Mouse (Mus musculus) midbrain, embryonic 11.5 days (tissue): ENCODE measurements at regions not wholly inside any gene's neighbourhood (a gene's known extent, or its start where the extent isn't known, plus 50 kb on each side); places are given as distances from the start of the nearest gene placed in this dataset.

Source experiments
- ATAC-seq: fragments of 200-750 bp; cut with Nextera tagmentation; 2 replicates; pipeline ENCODE4 v1.8.0; 2017; ENCODE audit warnings: moderate TSS enrichment, moderate library complexity; ENCODE audit not compliant: low FRiP score
- DNase-seq: peaks from one replicate; pipeline ENCODE4 v3.0.0; 2015; ENCODE audit warnings: low spot score; ENCODE audit errors: missing footprints
- H3K27ac ChIP-seq: fragments of 300-500 bp; sonication (generic); 2 replicates; pipeline ENCODE4 v1.5.1; 2014; ENCODE audit warnings: low read depth, low read length
- H3K27me3 ChIP-seq: fragments of 300-500 bp; sonication (generic); 2 replicates; pipeline ENCODE4 v1.6.1; 2014; ENCODE audit warnings: mild to moderate bottlenecking, low read length, moderate library complexity, mixed read lengths; ENCODE audit not compliant: control insufficient read depth, insufficient read depth
- H3K36me3 ChIP-seq: fragments of 300-500 bp; sonication (generic); 2 replicates; pipeline ENCODE4 v1.6.1; 2014; ENCODE audit warnings: mild to moderate bottlenecking, low read length, moderate library complexity, mixed read lengths; ENCODE audit not compliant: control insufficient read depth, insufficient read depth
- H3K4me1 ChIP-seq: fragments of 300-500 bp; sonication (generic); 2 replicates; pipeline ENCODE4 v1.6.1; 2014; ENCODE audit warnings: low read length; ENCODE audit not compliant: control insufficient read depth, insufficient read depth
- H3K4me2 ChIP-seq: fragments of 300-500 bp; sonication (generic); 2 replicates; pipeline ENCODE4 v1.6.1; 2014; ENCODE audit warnings: mild to moderate bottlenecking, moderate library complexity
- H3K4me3 ChIP-seq: fragments of 300-500 bp; sonication (generic); 2 replicates; pipeline ENCODE4 v1.5.1; 2014; ENCODE audit warnings: low read depth, low read length
- H3K9ac ChIP-seq: fragments of 300-500 bp; sonication (generic); 2 replicates; pipeline ENCODE4 v1.6.1; 2014; ENCODE audit warnings: low read length
- H3K9me3 ChIP-seq: fragments of 300-500 bp; sonication (generic); 2 replicates; pipeline ENCODE4 v1.6.1; 2016; ENCODE audit warnings: low read length; ENCODE audit not compliant: control insufficient read depth
- WGBS: fragments of 180-500 bp; shearing (Covaris S2); extraction: QIAGEN DNeasy Blood & Tissue Kit; methylation state at CpG from one replicate; pipeline ENCODE4 v1.1.7; 2014; 5-methylcytosine and 5-hydroxymethylcytosine counted together

GRCm38 (mm10) chr7:145090849-145091248, 117.1 kb downstream of the 1810010D01Rik start:
- H3K27me3 ChIP-seq: no peaks in the 10 kb centered on the region
- WGBS: 91% methylated on average over 4 of the region's 4 CpGs
- no peak for ATAC-seq
- H3K9me3 ChIP-seq: no peaks in the 10 kb centered on the region
- no peak overlapping the region for H3K4me2 ChIP-seq
- H3K36me3 ChIP-seq: no peaks in the 10 kb centered on the region
- H3K4me3 ChIP-seq: no peak overlapping the region
- no peak for DNase-seq
- no peaks in the 10 kb centered on the region for H3K4me1 ChIP-seq
- H3K27ac ChIP-seq: no peak overlapping the region
- H3K9ac ChIP-seq: no peak overlapping the region

DNA sequence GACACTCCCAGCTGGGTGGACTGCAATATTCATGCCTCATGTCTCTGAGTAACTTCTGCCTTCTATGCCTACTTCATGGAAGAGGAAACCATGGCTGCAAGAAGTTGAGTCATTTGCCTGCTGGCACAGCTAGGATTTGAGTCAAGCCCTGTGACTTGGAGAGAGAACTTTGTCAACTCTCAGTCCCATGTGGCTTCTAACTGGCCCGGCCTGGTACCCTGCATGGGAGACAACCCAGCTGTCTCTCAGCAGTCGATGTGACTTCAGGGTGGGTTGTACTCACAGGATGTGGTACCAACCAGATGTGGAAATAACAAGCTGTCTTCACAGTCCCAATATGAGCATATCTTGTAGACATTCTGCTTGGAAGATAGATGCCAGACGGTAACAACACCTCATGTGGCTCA, 118.6 kb downstream of the 1810010D01Rik start:
- ATAC-seq: no peak

DNA sequence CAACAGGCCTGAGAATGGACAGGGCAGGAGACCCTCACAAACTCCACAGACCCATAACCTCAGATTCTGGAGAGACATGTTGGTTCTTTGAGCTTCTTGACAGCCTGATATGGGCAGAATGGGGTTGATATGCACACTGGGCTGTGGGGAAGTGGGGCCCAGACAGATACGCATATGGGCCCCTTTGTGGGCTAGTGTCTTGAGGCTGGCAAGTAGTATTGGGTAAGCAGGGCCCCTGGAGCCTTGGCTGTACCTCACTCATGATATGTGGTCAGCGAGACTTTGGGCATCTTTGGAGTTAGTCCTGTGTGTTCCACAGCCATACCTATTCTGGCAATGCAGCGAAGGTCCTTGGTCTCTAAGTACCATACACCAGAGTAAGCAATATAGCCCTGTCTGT, 119.3 kb downstream of the 1810010D01Rik start:
- Histone ChIP-seq H3K27me3 (no peaks in the 10 kb centered on the region), H3K4me2 (no peak overlapping the region), H3K36me3 (no peaks in the 10 kb centered on the region), H3K4me1 (no peaks in the 10 kb centered on the region), H3K9me3 (no peaks in the 10 kb centered on the region), H3K4me3 (no peak overlapping the region), H3K27ac (no peak overlapping the region), H3K9ac (no peak overlapping the region)
- no peak for DNase-seq
- no peak for ATAC-seq
- WGBS: 93% methylated on average over 3 of the region's 3 CpGs

More for the DNA sequence above, 118.6 kb downstream of the 1810010D01Rik start:
- Histone ChIP-seq H3K4me3 (no peak overlapping the region), H3K9ac (no peak overlapping the region), H3K36me3 (no peaks in the 10 kb centered on the region), H3K27me3 (no peaks in the 10 kb centered on the region), H3K4me2 (no peak overlapping the region), H3K9me3 (no peaks in the 10 kb centered on the region), H3K27ac (no peak overlapping the region), H3K4me1 (no peaks in the 10 kb centered on the region)
- DNase-seq: no peak
- WGBS: 88% methylated on average over 3 of the region's 3 CpGs

- DNase-seq (no peak), ATAC-seq (no peak)
- Histone ChIP-seq H3K4me1 (no peaks in the 10 kb centered on the region), H3K4me2 (no peak overlapping the region), H3K27me3 (no peaks in the 10 kb centered on the region), H3K27ac (no peak overlapping the region), H3K9ac (no peak overlapping the region), H3K36me3 (no peaks in the 10 kb centered on the region), H3K4me3 (no peak overlapping the region), H3K9me3 (no peaks in the 10 kb centered on the region)
- 86% methylated on average over 5 of the region's 5 CpGs for WGBS
Measured at GRCm38 (mm10) chr7:145087790-145088189, 120.1 kb downstream of the 1810010D01Rik start.

DNA sequence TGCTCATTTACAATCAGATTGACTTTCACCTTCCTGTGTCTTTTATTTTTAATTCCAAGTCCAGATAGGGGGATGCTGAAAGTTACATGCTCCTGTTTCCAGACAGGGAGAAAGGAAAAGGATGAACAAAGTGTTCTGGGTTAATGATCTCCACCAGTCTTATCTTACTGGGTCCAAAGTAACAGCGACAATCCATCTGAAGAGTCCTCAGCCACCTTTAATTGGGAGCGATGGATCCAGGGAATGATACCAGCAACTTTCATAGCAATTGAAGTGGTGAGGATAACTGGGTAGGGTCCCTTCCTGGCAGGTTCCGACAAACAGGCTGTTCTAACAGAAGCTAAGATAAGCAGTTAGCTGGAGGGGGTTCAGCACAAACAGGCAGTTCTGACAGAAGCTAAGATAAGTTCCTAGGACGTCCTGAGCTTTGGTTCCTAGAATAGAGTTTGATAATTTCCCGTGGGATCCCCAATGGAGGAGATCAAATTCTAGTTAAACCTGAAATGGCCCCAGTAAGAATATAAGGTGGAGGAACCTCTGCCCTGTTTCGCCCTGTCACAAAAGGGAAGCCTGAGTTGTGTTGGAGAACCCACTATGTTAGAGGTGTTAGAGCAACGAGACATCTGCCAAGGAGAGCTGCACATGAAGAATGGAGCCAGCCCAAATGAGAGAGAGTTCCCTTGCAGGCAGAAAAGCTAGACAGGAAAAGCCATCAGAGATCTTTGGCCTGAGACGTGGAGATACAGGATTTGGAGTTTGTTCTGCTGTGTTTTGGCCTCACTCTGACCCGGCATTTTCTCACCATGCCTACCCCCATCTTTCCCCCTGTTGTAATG, 124.8 kb downstream of the 1810010D01Rik start:
- DNase-seq (peak; percentile 49), ATAC-seq (no peak)
- Histone ChIP-seq H3K4me2 (no peak overlapping the region), H3K36me3 (no peaks in the 10 kb centered on the region), H3K4me3 (no peak overlapping the region), H3K27me3 (no peaks in the 10 kb centered on the region), H3K9me3 (no peaks in the 10 kb centered on the region), H3K4me1 (no peaks in the 10 kb centered on the region), H3K27ac (no peak overlapping the region), H3K9ac (no peak overlapping the region)
- 79% methylated on average over 9 of the region's 9 CpGs for WGBS

DNA sequence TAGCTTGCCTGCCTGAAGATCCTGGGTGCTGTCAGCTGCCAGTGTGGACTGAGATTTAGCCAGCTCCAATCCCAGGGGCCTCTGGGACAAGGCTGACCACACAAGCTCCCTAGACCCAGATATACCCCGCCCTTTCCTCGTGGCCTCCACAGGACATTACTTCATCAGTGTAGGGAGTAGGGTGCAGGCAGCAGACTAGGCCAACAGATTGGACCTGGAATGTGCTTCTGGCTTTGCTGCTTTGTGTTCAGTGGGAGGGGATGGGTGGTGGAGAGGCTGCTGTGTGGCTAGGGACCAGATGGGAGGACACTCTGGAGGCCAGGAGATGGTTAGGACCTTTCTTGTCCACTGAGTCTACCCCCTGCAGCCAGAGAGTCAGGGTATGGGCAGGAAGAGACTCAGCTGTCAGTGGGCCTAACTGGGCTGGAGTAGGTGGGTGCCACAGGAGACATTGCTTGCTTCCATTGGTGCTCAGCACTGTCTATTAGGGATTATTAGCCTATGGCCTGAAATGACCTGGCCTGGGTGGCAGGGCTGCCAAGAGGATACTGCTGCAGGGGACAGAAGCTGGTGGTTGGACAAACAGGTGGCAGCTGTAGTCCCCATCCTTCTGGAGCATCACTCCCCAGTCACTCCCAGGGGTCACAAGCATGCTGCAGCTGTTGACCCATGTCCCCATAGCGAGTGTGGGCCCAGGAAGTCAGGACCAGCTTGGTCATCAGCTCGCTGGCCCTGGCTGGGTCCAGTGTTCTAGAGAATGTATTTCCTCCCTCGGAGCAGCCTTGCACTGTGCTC, 132.5 kb upstream of the Ccnd1 start:
- Histone ChIP-seq H3K36me3 (no peaks in the 10 kb centered on the region), H3K27ac (no peak overlapping the region), H3K4me2 (no peak overlapping the region), H3K4me1 (no peaks in the 10 kb centered on the region), H3K27me3 (no peaks in the 10 kb centered on the region), H3K9ac (no peak overlapping the region), H3K4me3 (no peak overlapping the region), H3K9me3 (no peaks in the 10 kb centered on the region)
- 76% methylated on average over 5 of the region's 5 CpGs for WGBS
- ATAC-seq (no peak), DNase-seq (no peak)

GRCm38 (mm10) chr7:145071533-145071932, 131.8 kb upstream of the Ccnd1 start:
- WGBS: 57% methylated on average over 2 of the region's 2 CpGs
- no peaks in the 10 kb centered on the region for H3K9me3 ChIP-seq
- H3K4me2 ChIP-seq: no peak overlapping the region
- no peak overlapping the region for H3K4me3 ChIP-seq
- H3K4me1 ChIP-seq: no peaks in the 10 kb centered on the region
- no peak overlapping the region for H3K27ac ChIP-seq
- DNase-seq (peak; percentile 35), ATAC-seq (no peak)
- H3K27me3 ChIP-seq: no peaks in the 10 kb centered on the region
- H3K9ac ChIP-seq: no peak overlapping the region
- H3K36me3 ChIP-seq: no peaks in the 10 kb centered on the region

DNA sequence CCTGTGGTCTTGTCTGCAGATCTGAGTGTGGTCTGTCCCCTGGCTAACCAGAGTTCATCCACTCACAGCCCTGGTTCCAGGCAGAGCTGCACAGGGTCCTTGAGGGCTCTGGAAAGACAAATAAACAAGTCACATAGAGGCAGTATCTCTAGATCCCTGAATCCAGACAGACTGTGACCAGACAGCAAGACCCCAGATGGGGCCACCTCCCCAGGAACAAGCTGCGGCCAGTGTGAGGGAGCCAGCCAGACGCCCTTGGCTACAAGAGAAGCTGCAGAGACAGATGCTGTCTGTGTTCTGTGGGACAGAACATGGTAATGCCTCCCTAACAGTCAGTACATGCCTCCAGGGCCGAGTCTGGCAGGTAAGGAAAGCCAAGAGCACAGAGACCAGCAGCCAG, 127.6 kb upstream of the Ccnd1 start:
- H3K27ac ChIP-seq: no peak overlapping the region
- no peaks in the 10 kb centered on the region for H3K36me3 ChIP-seq
- H3K4me3 ChIP-seq: no peak overlapping the region
- H3K27me3 ChIP-seq: no peaks in the 10 kb centered on the region
- WGBS: 64% methylated on average over 3 of the region's 3 CpGs
- no peaks in the 10 kb centered on the region for H3K4me1 ChIP-seq
- DNase-seq (peak; percentile 67), ATAC-seq (no peak)
- no peaks in the 10 kb centered on the region for H3K9me3 ChIP-seq
- H3K9ac ChIP-seq: no peak overlapping the region
- H3K4me2 ChIP-seq: no peak overlapping the region

GRCm38 (mm10) chr7:145056320-145056719, 116.6 kb upstream of the Ccnd1 start:
- no peak for ATAC-seq
- Histone ChIP-seq H3K9ac (no peak overlapping the region), H3K4me2 (no peak overlapping the region), H3K4me3 (no peak overlapping the region), H3K4me1 (no peaks in the 10 kb centered on the region), H3K27ac (no peak overlapping the region), H3K27me3 (no peaks in the 10 kb centered on the region), H3K9me3 (no peaks in the 10 kb centered on the region), H3K36me3 (no peaks in the 10 kb centered on the region)
- 71% methylated on average over 7 of the region's 7 CpGs for WGBS
- peak; percentile 8 for DNase-seq
